Mouse (Mus musculus): ENCODE data around the gene Parp16. TPM values are rescaled to one million over a fixed set of nuclear protein-coding genes. Genes with fewer than 3 reads are reported as not detected.

Gene Parp16
- 11.9 and 16.2 TPM in 2 replicates for polyA plus RNA-seq (2012; ENCODE audit: insufficient read depth, insufficient read length, missing spikeins)

GRCm38 (mm10) chr9:65195053-65195452, at the start of gene Parp16:
Gene Parp16 (plus strand): TSS chr9:65195353.
- H3K4me1 ChIP-seq (ENCODE audit: control insufficient read depth, insufficient read depth, insufficient read length, low read length), result peaks cover 33% of the 10 kb centered on the region
- H3K27ac ChIP-seq (replicated peaks; ENCODE audit: low read depth, low read length), result peak within 1 kb of the TSS; percentile 74
- H3K4me3 ChIP-seq (ENCODE audit: insufficient read depth, low read depth, low read length), result no peak within 1 kb of the TSS

GRCm38 (mm10) chr9:65146001-65146400, 49.2 kb upstream of the Parp16 start:
- no peaks in the 10 kb centered on the region for H3K4me1 ChIP-seq (ENCODE audit: control insufficient read depth, insufficient read depth, insufficient read length, low read length)
- no peak overlapping the region for H3K27ac ChIP-seq (replicated peaks; ENCODE audit: low read depth, low read length)
- H3K4me3 ChIP-seq (ENCODE audit: insufficient read depth, low read depth, low read length), result no peak overlapping the region

GRCm38 (mm10) chr9:65148507-65148906, 46.6 kb upstream of the Parp16 start:
- Histone ChIP-seq H3K4me1 (ENCODE audit: control insufficient read depth, insufficient read depth, insufficient read length, low read length) (no peaks in the 10 kb centered on the region), H3K4me3 (ENCODE audit: insufficient read depth, low read depth, low read length) (no peak overlapping the region)

GRCm38 (mm10) chr9:65152711-65153330, 42.3 kb upstream of the Parp16 start:
- Histone ChIP-seq H3K27ac (replicated peaks; ENCODE audit: low read depth, low read length) (no peak overlapping the region), H3K4me3 (ENCODE audit: insufficient read depth, low read depth, low read length) (no peak overlapping the region), H3K4me1 (ENCODE audit: control insufficient read depth, insufficient read depth, insufficient read length, low read length) (no peaks in the 10 kb centered on the region)

More at GRCm38 (mm10) chr9:65148507-65148906, 46.6 kb upstream of the Parp16 start:
- no peak overlapping the region for H3K27ac ChIP-seq (replicated peaks; ENCODE audit: low read depth, low read length)

- Histone ChIP-seq H3K4me3 (ENCODE audit: insufficient read depth, low read depth, low read length) (no peak overlapping the region), H3K27ac (replicated peaks; ENCODE audit: low read depth, low read length) (no peak overlapping the region), H3K4me1 (ENCODE audit: control insufficient read depth, insufficient read depth, insufficient read length, low read length) (no peaks in the 10 kb centered on the region)
These were observed 41.8 kb upstream of the Parp16 start for GRCm38 (mm10) chr9:65153331-65153711.

- Histone ChIP-seq H3K4me3 (ENCODE audit: insufficient read depth, low read depth, low read length) (no peak overlapping the region), H3K27ac (replicated peaks; ENCODE audit: low read depth, low read length) (no peak overlapping the region), H3K4me1 (ENCODE audit: control insufficient read depth, insufficient read depth, insufficient read length, low read length) (no peaks in the 10 kb centered on the region)
These were observed 40.3 kb upstream of the Parp16 start for GRCm38 (mm10) chr9:65154692-65155455.

- no peak overlapping the region for H3K4me3 ChIP-seq (ENCODE audit: insufficient read depth, low read depth, low read length)
- H3K4me1 ChIP-seq (ENCODE audit: control insufficient read depth, insufficient read depth, insufficient read length, low read length), result no peaks in the 10 kb centered on the region
- no peak overlapping the region for H3K27ac ChIP-seq (replicated peaks; ENCODE audit: low read depth, low read length)
These were observed 38.5 kb upstream of the Parp16 start for GRCm38 (mm10) chr9:65156604-65157003.

GRCm38 (mm10) chr9:65157631-65158030, 37.5 kb upstream of the Parp16 start:
- Histone ChIP-seq H3K27ac (replicated peaks; ENCODE audit: low read depth, low read length) (no peak overlapping the region), H3K4me3 (ENCODE audit: insufficient read depth, low read depth, low read length) (no peak overlapping the region), H3K4me1 (ENCODE audit: control insufficient read depth, insufficient read depth, insufficient read length, low read length) (no peaks in the 10 kb centered on the region)

- Histone ChIP-seq H3K27ac (replicated peaks; ENCODE audit: low read depth, low read length) (no peak overlapping the region), H3K4me3 (ENCODE audit: insufficient read depth, low read depth, low read length) (no peak overlapping the region), H3K4me1 (ENCODE audit: control insufficient read depth, insufficient read depth, insufficient read length, low read length) (no peaks in the 10 kb centered on the region)
These were observed 34.0 kb upstream of the Parp16 start for GRCm38 (mm10) chr9:65161188-65161587.

GRCm38 (mm10) chr9:65161881-65162280, 33.3 kb upstream of the Parp16 start:
- no peak overlapping the region for H3K27ac ChIP-seq (replicated peaks; ENCODE audit: low read depth, low read length)
- no peaks in the 10 kb centered on the region for H3K4me1 ChIP-seq (ENCODE audit: control insufficient read depth, insufficient read depth, insufficient read length, low read length)
- no peak overlapping the region for H3K4me3 ChIP-seq (ENCODE audit: insufficient read depth, low read depth, low read length)

- no peaks in the 10 kb centered on the region for H3K4me1 ChIP-seq (ENCODE audit: control insufficient read depth, insufficient read depth, insufficient read length, low read length)
- no peak overlapping the region for H3K27ac ChIP-seq (replicated peaks; ENCODE audit: low read depth, low read length)
- H3K4me3 ChIP-seq (ENCODE audit: insufficient read depth, low read depth, low read length), result peak overlapping the region; percentile 32
These were observed 32.2 kb upstream of the Parp16 start for GRCm38 (mm10) chr9:65162711-65163639.

- H3K27ac ChIP-seq (replicated peaks; ENCODE audit: low read depth, low read length), result no peak overlapping the region
- H3K4me3 ChIP-seq (ENCODE audit: insufficient read depth, low read depth, low read length), result no peak overlapping the region
- no peaks in the 10 kb centered on the region for H3K4me1 ChIP-seq (ENCODE audit: control insufficient read depth, insufficient read depth, insufficient read length, low read length)
These were observed 30.3 kb upstream of the Parp16 start for GRCm38 (mm10) chr9:65164870-65165269.

GRCm38 (mm10) chr9:65166386-65166785, 28.8 kb upstream of the Parp16 start:
- H3K4me1 ChIP-seq (ENCODE audit: control insufficient read depth, insufficient read depth, insufficient read length, low read length), result no peaks in the 10 kb centered on the region
- H3K27ac ChIP-seq (replicated peaks; ENCODE audit: low read depth, low read length), result no peak overlapping the region
- H3K4me3 ChIP-seq (ENCODE audit: insufficient read depth, low read depth, low read length), result no peak overlapping the region

GRCm38 (mm10) chr9:65168534-65168933, 26.6 kb upstream of the Parp16 start:
- Histone ChIP-seq H3K4me1 (ENCODE audit: control insufficient read depth, insufficient read depth, insufficient read length, low read length) (no peaks in the 10 kb centered on the region), H3K4me3 (ENCODE audit: insufficient read depth, low read depth, low read length) (no peak overlapping the region), H3K27ac (replicated peaks; ENCODE audit: low read depth, low read length) (no peak overlapping the region)

- Histone ChIP-seq H3K4me3 (ENCODE audit: insufficient read depth, low read depth, low read length) (no peak overlapping the region), H3K4me1 (ENCODE audit: control insufficient read depth, insufficient read depth, insufficient read length, low read length) (no peaks in the 10 kb centered on the region), H3K27ac (replicated peaks; ENCODE audit: low read depth, low read length) (no peak overlapping the region)
These were observed 26.2 kb upstream of the Parp16 start for GRCm38 (mm10) chr9:65168952-65169351.
